Mouse (Mus musculus): ENCODE results near the gene 6030408B16Rik.

DNA sequence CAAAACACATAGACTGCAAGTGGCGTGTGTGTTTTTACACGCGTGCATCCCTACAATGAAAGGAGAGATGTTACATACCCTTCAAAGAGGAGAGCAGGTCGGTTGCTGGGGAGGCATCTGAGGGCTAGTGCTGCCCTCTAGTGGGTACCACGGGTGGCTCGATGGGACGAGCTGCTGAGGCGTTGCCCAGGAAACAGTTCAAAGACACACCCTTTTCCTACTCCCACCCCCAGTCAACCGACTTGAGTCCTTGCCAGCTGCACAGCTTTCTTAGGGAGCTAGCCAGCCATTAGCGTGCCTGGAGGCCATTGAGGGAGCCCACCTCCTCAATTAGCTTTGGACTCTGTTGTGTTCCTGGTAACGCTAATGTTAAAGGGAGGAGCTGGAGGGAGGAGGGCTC lies 22.8 kb downstream of the 6030408B16Rik start:
- peak; percentile 60 for TF ChIP-seq POLR2A (IDR thresholded peaks at IDR 0.05; ENCODE audit: insufficient read depth, low read depth, low read length)
- peak; percentile 97 for TF ChIP-seq CTCF (IDR thresholded peaks at IDR 0.05)
- TF ChIP-seq EP300 (IDR thresholded peaks at IDR 0.05; ENCODE audit: insufficient read depth, low read depth, low read length) = peak; percentile 98

All from heart, adult 2 months (tissue).